Mouse (Mus musculus) lung, embryonic 14.5 days (tissue): ENCODE measurements at regions not wholly inside any gene's neighbourhood (a gene's known extent, or its start where the extent isn't known, plus 50 kb on each side); places are given as distances from the start of the nearest gene placed in this dataset.

Experiments
- ATAC-seq: fragments of 200-750 bp; cut with Nextera tagmentation; 2 replicates; pipeline ENCODE4 v1.8.0; 2017; ENCODE audit warnings: mild to moderate bottlenecking, moderate TSS enrichment, moderate library complexity; ENCODE audit not compliant: insufficient read depth
- DNase-seq: peaks from one replicate; pipeline ENCODE4 v3.0.0-alpha.2; 2015
- H3K27ac ChIP-seq: fragments of 300-500 bp; sonication (generic); 2 replicates; pipeline ENCODE4 v1.5.1; 2014; ENCODE audit warnings: low read depth, mild to moderate bottlenecking, moderate library complexity
- H3K27me3 ChIP-seq: fragments of 300-500 bp; sonication (generic); 2 replicates; pipeline ENCODE4 v1.6.1; 2014; ENCODE audit warnings: low read length, control low read depth; ENCODE audit not compliant: insufficient read depth
- H3K36me3 ChIP-seq: fragments of 300-500 bp; sonication (generic); 2 replicates; pipeline ENCODE4 v1.6.1; 2014; ENCODE audit warnings: control low read depth; ENCODE audit not compliant: insufficient read depth
- H3K4me1 ChIP-seq: fragments of 300-500 bp; sonication (generic); 2 replicates; pipeline ENCODE4 v1.6.1; 2014; ENCODE audit warnings: antibody characterized with exemption, control low read depth; ENCODE audit not compliant: insufficient read depth
- H3K4me2 ChIP-seq: fragments of 300-500 bp; sonication (generic); 2 replicates; pipeline ENCODE4 v1.6.1; 2014; ENCODE audit warnings: mild to moderate bottlenecking
- H3K4me3 ChIP-seq: fragments of 300-500 bp; sonication (generic); 2 replicates; pipeline ENCODE4 v1.5.1; 2014; ENCODE audit warnings: low read depth, low read length
- H3K9ac ChIP-seq: fragments of 300-500 bp; sonication (generic); 2 replicates; pipeline ENCODE4 v1.6.1; 2014
- H3K9me3 ChIP-seq: fragments of 300-500 bp; sonication (generic); 2 replicates; pipeline ENCODE4 v1.6.1; 2016; ENCODE audit warnings: low read depth, low read length, control low read depth
- CTCF ChIP-seq: IDR thresholded peaks from 2 replicates; pipeline ENCODE4 v1.5.1; 2016; ENCODE audit warnings: antibody characterized with exemption, low read depth
- WGBS: fragments of 180-500 bp; shearing (Covaris S2); extraction: QIAGEN DNeasy Blood & Tissue Kit; methylation state at CpG from one replicate; pipeline ENCODE4 v1.1.7; 2014; 5-methylcytosine and 5-hydroxymethylcytosine counted together

DNA sequence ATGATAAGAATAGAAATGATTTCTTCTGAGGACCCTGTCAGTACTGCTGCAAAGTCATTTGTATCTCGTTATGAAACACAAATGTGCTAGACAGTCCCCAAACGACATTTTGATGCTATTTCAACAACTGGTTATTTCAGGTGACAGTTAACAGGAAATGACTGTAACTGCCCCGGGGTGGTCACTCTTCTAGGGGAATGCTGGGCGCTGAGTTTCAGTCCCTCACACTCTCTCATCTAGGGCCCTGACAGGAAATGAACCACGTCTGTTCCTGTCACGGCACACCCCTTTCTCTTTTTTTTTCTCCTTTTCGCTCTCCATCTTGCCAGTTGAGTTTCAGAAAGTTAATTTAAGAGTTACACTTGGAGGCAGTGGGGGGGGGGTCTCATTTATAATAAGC is 556.2 kb downstream of the Ccdc171 start:
- WGBS, result 31% methylated on average over 7 of the region's 7 CpGs

GRCm38 (mm10) chr4:84088166-84088565 is 562.8 kb downstream of the Ccdc171 start:
- ATAC-seq (peak; percentile 41; the same call in 1 of the 2 replicates), DNase-seq (peak; percentile 70)
- no peak overlapping the region for H3K4me3 ChIP-seq
- no peaks in the 10 kb centered on the region; the same call in 1 of the 2 replicates for H3K4me1 ChIP-seq
- no peaks in the 10 kb centered on the region for H3K9me3 ChIP-seq
- H3K36me3 ChIP-seq, result no peaks in the 10 kb centered on the region
- H3K27me3 ChIP-seq, result no peaks in the 10 kb centered on the region
- no peak for TF ChIP-seq CTCF
- no peak overlapping the region for H3K9ac ChIP-seq
- H3K27ac ChIP-seq, result no peak overlapping the region
- WGBS, result 49% methylated on average over 12 of the region's 12 CpGs
- no peak overlapping the region for H3K4me2 ChIP-seq

More for the DNA sequence above, 556.2 kb downstream of the Ccdc171 start:
- DNase-seq (no peak), ATAC-seq (no peak)
- H3K9me3 ChIP-seq, result no peaks in the 10 kb centered on the region
- no peak overlapping the region for H3K27ac ChIP-seq
- no peaks in the 10 kb centered on the region for H3K27me3 ChIP-seq
- no peak for TF ChIP-seq CTCF
- no peak overlapping the region for H3K4me2 ChIP-seq
- no peak overlapping the region for H3K4me3 ChIP-seq
- H3K4me1 ChIP-seq, result peaks cover 7% of the 10 kb centered on the region; the same call in 1 of the 2 replicates
- H3K9ac ChIP-seq, result no peak overlapping the region
- no peaks in the 10 kb centered on the region for H3K36me3 ChIP-seq

- no peak overlapping the region for H3K4me2 ChIP-seq
- no peak overlapping the region for H3K9ac ChIP-seq
- ATAC-seq (no peak), DNase-seq (no peak)
- no peaks in the 10 kb centered on the region for H3K27me3 ChIP-seq
- H3K4me1 ChIP-seq, result no peaks in the 10 kb centered on the region; the same call in 1 of the 2 replicates
- WGBS, result 62% methylated on average over 9 of the region's 9 CpGs
- H3K27ac ChIP-seq, result no peak overlapping the region
- H3K36me3 ChIP-seq, result no peaks in the 10 kb centered on the region
- TF ChIP-seq CTCF, result no peak
- H3K9me3 ChIP-seq, result no peaks in the 10 kb centered on the region
- H3K4me3 ChIP-seq, result no peak overlapping the region
These were observed 567.2 kb downstream of the Ccdc171 start for GRCm38 (mm10) chr4:84092509-84092908.

- Histone ChIP-seq H3K4me3 (no peak overlapping the region), H3K27me3 (no peaks in the 10 kb centered on the region), H3K9ac (no peak overlapping the region), H3K4me2 (no peak overlapping the region), H3K36me3 (no peaks in the 10 kb centered on the region), H3K27ac (peak overlapping the region; percentile 40; the same call in 1 of the 2 replicates), H3K9me3 (no peaks in the 10 kb centered on the region), H3K4me1 (no peaks in the 10 kb centered on the region; the same call in 1 of the 2 replicates)
- peak; percentile 60; the same call in 1 of the 2 replicates for ATAC-seq
- peak; percentile 66 for DNase-seq
- TF ChIP-seq CTCF, result no peak
- 44% methylated on average over 3 of the region's 3 CpGs for WGBS
These were observed 569.9 kb downstream of the Ccdc171 start for GRCm38 (mm10) chr4:84095237-84095636.

DNA sequence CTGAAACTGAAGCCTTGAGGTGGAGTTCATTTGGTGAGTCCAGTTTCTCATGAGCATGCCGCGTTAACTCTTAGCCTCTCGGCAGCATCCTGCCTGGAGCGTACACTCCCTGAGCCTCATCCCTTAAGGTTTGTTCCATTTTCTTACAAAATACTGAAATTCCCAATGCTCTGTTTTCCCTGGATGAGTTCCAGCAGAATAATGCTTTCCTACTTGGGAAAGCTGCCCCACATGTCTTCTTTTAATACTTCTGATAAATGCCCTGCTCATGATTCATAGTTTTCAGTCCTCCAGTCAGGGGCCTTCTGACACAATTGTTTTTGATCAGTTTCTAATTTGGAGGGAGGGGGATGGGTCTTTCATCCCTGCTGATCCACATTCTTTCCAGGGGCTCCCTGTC is 570.7 kb downstream of the Ccdc171 start:
- no peaks in the 10 kb centered on the region for H3K9me3 ChIP-seq
- no peak overlapping the region for H3K4me3 ChIP-seq
- H3K36me3 ChIP-seq, result no peaks in the 10 kb centered on the region
- H3K9ac ChIP-seq, result no peak overlapping the region
- H3K4me2 ChIP-seq, result no peak overlapping the region
- DNase-seq (peak; percentile 45), ATAC-seq (no peak)
- no peak for TF ChIP-seq CTCF
- H3K4me1 ChIP-seq, result no peaks in the 10 kb centered on the region; the same call in 1 of the 2 replicates
- 73% methylated on average over 4 of the region's 4 CpGs for WGBS
- no peaks in the 10 kb centered on the region for H3K27me3 ChIP-seq
- H3K27ac ChIP-seq, result peak overlapping the region; percentile 40; the same call in 1 of the 2 replicates

DNA sequence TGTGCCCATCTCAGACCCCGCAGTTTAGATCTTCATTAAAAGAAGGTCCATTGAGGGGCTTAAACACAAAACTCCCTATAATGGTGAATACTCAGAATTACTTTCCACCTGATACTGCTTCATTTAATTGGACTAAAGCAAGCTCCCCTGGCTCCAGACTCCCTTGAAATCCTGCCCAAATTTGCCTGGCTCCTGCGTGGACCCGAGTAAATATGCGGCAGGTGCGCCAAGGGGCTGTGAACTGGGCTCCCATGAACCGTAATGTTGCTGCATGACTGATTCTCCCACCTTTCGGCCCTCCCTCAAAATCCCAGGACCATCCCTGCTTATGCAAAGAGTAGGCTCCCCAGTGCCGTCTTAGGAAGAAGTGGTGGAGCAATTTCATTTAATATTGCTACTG is 573.7 kb downstream of the Ccdc171 start:
- Histone ChIP-seq H3K9ac (no peak overlapping the region), H3K9me3 (no peaks in the 10 kb centered on the region), H3K4me1 (no peaks in the 10 kb centered on the region; the same call in 1 of the 2 replicates), H3K27me3 (no peaks in the 10 kb centered on the region), H3K4me3 (no peak overlapping the region), H3K4me2 (no peak overlapping the region), H3K27ac (no peak overlapping the region), H3K36me3 (no peaks in the 10 kb centered on the region)
- no peak for TF ChIP-seq CTCF
- no peak for ATAC-seq
- no peak for DNase-seq
- WGBS, result 87% methylated on average over 8 of the region's 8 CpGs

DNA sequence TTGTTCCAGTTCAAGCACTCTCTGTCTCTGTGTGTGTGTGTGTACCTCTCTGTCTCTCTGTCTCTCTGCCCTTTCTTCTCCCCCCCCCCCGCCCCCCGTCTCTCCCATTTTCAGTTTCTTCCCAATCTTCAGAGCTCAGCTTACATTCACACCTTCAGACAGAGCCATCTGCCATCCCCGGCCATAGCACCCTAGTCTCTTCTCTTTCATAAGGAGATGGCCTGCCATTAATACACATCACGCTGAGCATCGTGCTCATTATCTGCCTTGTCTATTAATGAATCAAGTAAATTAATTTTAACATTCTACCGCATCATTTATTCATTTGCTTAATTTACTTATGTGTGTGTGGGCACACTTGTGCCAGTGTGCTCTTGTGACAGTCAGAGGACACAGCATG is 573.2 kb downstream of the Bnc2 start:
- 85% methylated on average over 6 of the region's 6 CpGs for WGBS
- Histone ChIP-seq H3K27ac (no peak overlapping the region), H3K36me3 (no peaks in the 10 kb centered on the region), H3K4me2 (no peak overlapping the region), H3K9ac (no peak overlapping the region), H3K9me3 (no peaks in the 10 kb centered on the region), H3K4me3 (no peak overlapping the region), H3K4me1 (no peaks in the 10 kb centered on the region), H3K27me3 (no peaks in the 10 kb centered on the region)
- ATAC-seq (no peak), DNase-seq (no peak)
- TF ChIP-seq CTCF, result no peak
